Mouse (Mus musculus): ENCODE data around the gene Tspan10. TPM values are rescaled to one million over a fixed set of nuclear protein-coding genes. Genes with fewer than 3 reads are reported as not detected.

Gene Tspan10
- total RNA-seq, 2 experiments from 2014 or later = 0.20 TPM; not detected in 1

DNA sequence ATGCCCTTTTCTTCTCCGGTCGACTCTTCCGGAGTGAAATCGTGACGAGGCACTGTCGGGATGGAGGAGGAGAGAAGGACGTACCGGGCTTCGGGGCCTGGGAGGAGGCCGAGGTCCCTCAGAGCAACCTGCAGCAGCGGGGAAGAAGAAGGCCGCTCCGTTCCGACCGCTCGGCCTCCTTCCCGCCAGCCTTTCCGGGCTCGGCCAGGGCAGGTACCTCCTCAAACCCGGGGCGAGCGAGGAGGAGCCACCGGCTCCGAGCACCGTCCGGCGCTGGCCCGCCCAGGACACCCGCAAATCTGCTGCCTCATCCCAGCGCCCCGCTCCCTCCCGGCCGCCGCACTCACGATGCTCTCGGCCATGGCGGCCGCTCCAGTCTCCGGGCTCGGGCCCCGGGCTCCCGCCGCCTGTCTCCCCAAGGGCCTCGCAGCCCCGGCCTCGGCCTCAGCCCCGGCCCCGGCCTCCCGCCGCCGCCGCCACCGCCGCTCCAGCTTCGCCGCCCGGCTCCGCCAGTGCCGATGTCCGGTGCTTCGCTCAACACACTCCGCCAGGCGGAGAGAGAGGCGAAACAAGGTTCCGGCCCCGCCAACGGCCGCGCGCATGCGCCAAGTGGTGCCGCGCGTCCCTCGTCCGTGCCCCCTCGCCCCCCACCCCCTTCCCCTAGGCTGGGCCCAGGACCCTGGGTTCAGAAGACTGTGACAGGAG is 5.1 kb upstream of the Tspan10 start, which contains the start of gene Nploc4:
Gene Nploc4, minus strand, starts transcription at position 557 of the 705 bp plus-strand sequence.
- peak; percentile 82 to 87 for DNase-seq (ENCODE audit: low spot score in 2 of 2)
- peak; percentile 51 for TF ChIP-seq CTCF (conservative IDR thresholded peaks at IDR 0.05)

DNA sequence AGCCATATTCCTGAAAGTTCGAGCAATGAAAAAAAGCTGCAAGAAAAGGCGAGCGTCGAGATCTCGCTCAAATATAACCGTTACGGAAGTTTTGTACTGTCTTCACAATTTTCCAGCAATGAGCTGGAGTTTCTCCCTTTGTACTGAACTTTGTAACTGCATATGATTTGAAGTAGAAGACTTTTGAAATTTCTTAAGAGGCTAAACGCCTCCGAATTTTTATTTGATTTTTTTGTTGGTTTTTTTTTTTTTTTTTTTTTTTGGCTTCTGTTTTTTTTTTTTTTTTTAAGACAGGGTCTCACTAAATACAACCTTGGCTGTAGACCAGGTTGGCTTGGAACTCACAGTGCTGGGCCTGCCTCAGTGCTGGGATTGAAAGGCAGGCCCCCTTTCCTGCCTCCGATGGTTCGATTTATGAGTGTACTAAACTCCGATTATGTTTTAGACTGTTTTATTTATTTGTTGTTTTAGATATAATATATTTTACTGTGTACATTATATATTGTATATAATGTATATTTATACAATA is 4.5 kb upstream of the Tspan10 start:
- no peak for TF ChIP-seq CTCF (conservative IDR thresholded peaks at IDR 0.05)
- Histone ChIP-seq H3K27ac (peak overlapping the region; percentile 96), H3K4me3 (peak overlapping the region; percentile 97)
- no peak for DNase-seq (ENCODE audit: low spot score in 2 of 2)

More for the DNA sequence above, 5.1 kb upstream of the Tspan10 start, which contains the start of gene Nploc4:
- H3K4me3 ChIP-seq = peak within 1 kb of the TSS; percentile 97
- peak within 1 kb of the TSS; percentile 96 for H3K27ac ChIP-seq

DNA sequence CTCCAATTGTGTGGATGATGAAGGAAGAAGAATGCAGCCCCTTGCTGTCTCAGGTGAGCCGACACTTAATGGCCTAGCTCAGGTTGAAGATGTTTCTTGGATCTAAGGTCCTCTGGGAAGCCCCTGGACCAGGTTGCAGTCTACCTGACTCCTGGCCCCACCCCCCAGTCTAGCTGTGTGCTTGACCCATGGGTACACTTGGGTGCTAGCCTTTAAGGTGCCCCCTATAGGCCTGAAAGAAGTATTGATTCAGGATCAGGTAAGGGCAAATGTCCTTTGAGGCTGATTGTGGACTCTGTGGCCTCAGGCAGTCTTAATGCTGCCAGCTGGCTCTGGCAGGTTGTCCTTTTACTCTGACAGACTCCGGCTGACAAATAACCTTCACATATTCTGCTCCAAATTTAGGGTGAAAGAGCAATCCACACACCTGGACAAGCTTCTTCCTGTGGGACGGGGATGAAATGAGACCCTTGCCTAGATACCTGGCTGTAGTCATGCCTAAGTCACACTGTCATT is 379 bp downstream of the Tspan10 start:
- peak; percentile 33 for TF ChIP-seq CTCF (conservative IDR thresholded peaks at IDR 0.05)

DNA sequence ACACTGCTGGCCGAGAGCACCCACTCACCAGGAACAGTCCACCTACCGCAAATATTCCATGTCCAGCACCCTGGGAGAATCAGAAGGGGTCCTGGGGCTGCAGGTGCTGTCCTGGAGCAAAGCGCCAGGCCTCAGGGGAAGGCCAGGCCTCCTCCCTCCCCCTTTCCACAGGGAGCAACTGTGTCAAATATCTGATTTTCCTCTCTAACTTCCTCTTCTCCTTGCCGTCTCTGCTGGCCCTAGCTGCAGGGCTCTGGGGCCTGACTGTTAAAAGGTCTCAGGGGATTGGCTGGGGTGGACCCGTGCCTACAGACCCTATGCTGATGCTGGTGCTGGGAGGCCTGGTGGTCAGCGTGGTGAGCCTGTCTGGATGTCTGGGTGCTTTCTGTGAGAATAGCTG is 1.7 kb downstream of the Tspan10 start:
- H3K4me3 ChIP-seq = no peak overlapping the region
- DNase-seq (ENCODE audit: low spot score in 2 of 2) = no peak
- H3K27ac ChIP-seq = no peak overlapping the region
- TF ChIP-seq CTCF (conservative IDR thresholded peaks at IDR 0.05) = no peak

More for the DNA sequence above, 379 bp downstream of the Tspan10 start:
- H3K4me3 ChIP-seq = no peak overlapping the region
- no peak overlapping the region for H3K27ac ChIP-seq
- no peak for DNase-seq (ENCODE audit: low spot score in 2 of 2)

DNA sequence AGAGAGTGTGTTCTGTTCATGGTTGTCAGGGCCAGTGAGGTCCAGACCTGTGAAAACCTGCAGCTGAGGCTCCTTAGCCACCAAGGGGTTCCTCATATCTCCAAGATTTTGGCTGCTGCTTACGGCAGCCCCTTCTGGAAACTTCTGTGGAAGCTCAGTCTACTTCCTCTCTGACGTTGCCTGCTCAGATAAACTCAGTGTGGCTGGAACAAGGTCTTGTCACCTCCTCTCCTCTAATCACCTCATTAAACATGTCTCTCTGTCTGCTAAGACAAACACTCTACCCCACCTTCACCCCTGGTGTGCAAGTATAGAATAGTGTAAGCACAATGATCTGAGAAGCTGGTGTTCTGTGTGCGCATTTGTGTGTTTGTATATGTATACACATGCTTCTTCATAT is 3.0 kb downstream of the Tspan10 start:
- DNase-seq (ENCODE audit: low spot score in 2 of 2) = no peak
- H3K27ac ChIP-seq = no peak overlapping the region
- no peak for TF ChIP-seq CTCF (conservative IDR thresholded peaks at IDR 0.05)
- no peak overlapping the region for H3K4me3 ChIP-seq

DNA sequence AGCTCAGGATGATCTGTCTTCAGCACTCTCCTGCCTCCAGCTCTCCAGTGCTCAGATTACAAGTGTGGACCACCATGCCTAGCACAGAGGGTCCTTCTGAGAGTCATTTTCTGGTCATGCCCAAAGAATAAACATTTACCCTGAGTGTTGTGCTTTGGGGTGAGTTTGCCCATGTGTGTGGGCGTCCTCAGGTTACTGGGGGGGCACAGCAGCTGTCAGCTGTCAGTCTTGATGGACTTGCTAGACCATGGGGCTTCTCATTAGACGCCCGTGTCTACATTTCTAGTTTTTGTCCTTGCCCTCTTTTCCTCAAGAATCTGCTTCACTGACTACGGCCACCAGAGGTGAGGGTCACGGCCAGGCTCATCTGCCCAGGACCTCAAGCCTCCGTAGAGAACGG is 4.7 kb downstream of the Tspan10 start:
- no peak for DNase-seq (ENCODE audit: low spot score in 2 of 2)
- no peak for TF ChIP-seq CTCF (conservative IDR thresholded peaks at IDR 0.05)
- Histone ChIP-seq H3K4me3 (no peak overlapping the region), H3K27ac (no peak overlapping the region)

DNA sequence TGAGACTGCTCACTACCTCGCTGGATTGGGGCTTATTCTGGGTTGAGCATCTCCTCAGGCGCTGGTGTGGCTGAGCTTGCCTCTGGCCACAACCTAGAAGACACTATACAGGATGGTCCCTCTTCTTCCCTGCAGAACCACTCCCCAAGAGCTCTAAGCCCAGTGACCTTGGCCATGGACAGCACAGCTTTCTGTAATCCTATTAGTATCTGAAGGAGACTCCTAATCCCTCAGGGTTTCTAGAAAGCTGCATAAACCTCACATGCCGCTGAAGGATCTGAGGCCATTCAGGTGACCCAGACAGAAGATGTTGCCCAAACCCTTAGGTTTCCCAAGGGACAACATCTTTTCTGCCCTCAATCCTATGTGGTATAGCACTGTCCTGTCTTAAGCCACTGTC is 9.8 kb downstream of the Tspan10 start:
- H3K27ac ChIP-seq = peak overlapping the region; percentile 49; the same call in 1 of the 2 replicates
- no peak overlapping the region for H3K4me3 ChIP-seq
- DNase-seq (ENCODE audit: low spot score in 2 of 2) = no peak
- no peak for TF ChIP-seq CTCF (conservative IDR thresholded peaks at IDR 0.05)

DNA sequence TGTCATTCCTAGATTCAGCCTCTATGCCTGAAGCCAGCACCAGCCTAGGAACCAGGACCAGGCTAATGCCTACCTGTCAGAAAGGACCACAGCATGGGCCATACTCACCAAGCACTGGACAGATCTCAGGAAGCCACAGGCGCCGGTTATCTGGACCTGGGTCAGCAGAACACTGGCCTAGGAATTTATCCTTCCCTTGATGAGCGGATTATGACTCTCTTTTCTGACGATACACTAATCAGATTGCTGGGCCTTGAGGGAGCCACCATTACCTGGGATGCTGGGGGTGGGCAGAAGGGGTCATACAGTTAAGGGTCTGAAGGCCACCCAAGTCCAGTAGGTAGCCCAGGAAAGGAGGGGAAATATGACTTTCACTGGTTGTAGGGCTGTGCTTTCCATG is 10.9 kb downstream of the Tspan10 start, which contains the start of gene Pde6g:
Gene Pde6g, minus strand, starts transcription at position 195 of the 400 bp plus-strand sequence.
- Histone ChIP-seq H3K27ac (peak within 1 kb of the TSS; percentile 49), H3K4me3 (no peak within 1 kb of the TSS)
- DNase-seq (ENCODE audit: low spot score in 2 of 2) = no peak
- TF ChIP-seq CTCF (conservative IDR thresholded peaks at IDR 0.05) = no peak

DNA sequence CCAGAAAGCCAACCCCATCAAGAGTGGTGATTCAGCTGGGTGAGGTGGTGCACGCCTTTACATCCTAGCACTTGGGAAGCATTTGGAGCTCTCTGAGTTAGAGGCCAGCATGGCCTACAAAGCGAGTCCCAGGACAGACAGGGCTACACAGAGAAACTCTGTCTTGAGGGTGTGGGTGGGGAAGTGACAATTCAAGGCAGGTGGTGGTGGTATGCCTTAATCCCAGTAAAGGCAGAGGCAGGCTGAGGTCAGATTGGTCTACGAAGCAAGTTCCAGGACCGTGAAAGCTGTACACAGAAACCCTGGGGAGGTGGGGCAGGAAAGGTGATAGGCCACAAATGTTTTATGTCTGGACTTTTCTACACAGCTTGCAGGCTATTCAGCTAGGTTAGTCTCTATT is 12.5 kb downstream of the Tspan10 start:
- DNase-seq (ENCODE audit: low spot score in 2 of 2) = no peak
- Histone ChIP-seq H3K27ac (no peak overlapping the region), H3K4me3 (no peak overlapping the region)
- no peak for TF ChIP-seq CTCF (conservative IDR thresholded peaks at IDR 0.05)

DNA sequence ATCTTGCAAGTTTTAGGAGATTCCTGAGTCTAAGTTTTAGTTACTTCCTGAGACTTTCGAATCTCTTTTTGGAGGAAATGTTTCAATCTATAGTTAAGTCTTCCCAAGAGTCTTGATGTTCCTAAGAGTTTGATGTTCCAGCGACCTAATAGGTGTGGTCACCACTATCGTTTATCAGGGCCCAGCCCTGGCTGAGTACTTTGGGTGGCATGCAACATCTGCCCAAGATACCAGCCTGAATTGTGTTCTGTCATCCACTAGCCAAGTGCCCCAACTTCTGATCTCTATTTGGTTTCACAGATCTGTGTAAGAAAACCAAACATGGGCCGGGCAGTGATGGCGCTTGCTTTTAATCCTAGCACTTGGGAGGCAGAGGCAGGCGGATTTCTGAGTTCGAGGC is 13.0 kb downstream of the Tspan10 start:
- no peak overlapping the region for H3K27ac ChIP-seq
- TF ChIP-seq CTCF (conservative IDR thresholded peaks at IDR 0.05) = no peak
- no peak overlapping the region for H3K4me3 ChIP-seq
- no peak for DNase-seq (ENCODE audit: low spot score in 2 of 2)

DNA sequence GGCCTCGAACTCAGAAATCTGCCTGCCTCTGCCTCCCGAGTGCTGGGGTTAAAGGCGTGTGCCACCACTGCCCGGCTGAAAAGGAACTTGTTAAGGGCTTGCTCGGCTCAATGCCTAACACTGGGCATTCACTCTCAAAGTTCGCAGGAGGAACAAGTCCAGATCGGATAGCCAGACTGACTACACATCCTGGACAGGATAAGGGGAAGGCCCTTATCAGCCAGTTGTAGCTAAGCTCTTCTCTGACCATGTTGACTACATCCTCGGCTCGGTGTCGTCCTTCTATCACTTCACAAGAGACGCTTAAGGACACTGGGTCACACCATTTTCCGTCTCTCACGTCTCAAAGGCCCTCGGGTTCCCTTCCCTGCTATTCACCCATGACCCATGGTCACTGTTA is 14.9 kb downstream of the Tspan10 start:
- no peak for DNase-seq (ENCODE audit: low spot score in 2 of 2)
- no peak for TF ChIP-seq CTCF (conservative IDR thresholded peaks at IDR 0.05)
- H3K4me3 ChIP-seq = peak overlapping the region; percentile 77
- peak overlapping the region; percentile 95 for H3K27ac ChIP-seq

DNA sequence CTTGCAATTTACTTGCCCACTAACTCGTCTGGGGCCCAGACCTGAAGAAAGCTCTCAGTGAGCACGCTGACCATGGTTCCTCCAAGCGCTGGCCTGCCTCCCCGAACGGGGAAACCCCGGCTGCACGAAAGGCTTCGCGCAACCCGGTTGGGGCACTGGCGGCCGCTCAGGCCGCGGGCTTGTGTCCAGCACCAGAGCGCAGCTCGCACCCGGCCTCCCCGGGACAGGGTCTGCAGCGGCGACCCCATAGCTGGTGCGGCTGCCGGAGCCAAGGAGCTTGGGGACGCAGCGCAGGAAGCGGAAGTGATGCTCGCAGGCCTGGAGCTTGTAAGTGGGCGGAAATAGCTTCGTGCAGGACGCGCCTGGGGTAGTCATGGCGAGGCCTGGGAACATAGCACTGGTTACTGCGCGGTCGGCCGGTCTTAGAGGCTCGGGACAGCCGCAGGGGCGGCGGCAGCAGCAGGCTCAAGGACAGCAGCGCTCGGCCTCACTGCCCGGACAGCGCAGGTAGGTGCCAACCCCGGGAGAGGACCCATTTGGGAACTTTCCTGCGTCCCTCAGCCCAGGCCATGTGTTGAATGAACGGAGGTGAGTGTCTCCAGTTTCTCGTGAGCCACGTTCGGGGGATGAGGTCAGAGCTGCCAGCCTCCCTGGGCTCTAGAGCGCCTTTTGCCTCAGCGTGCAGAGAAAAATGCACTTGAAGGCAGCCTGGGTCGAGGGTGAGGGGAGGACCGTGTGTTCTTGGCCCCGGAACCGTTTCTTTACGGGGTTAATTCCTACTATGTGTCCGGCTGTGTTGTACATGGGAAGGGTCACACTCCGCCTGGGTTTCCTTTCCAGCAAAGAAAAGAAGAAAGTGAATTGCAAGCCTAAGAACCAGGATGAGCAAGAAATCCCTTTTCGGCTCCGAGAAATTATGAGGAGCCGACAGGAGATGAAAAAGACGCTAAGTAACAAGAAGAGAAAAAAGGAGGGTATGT is 15.6 kb downstream of the Tspan10 start, which contains the start of the genes Oxld1 and Ccdc137:
Gene Oxld1, minus strand, starts transcription at position 297 of the 980 bp plus-strand sequence.
Gene Ccdc137, plus strand, starts transcription at position 344 of the 980 bp plus-strand sequence.
- H3K27ac ChIP-seq = peak within 1 kb of the TSS; percentile 95
- TF ChIP-seq CTCF (conservative IDR thresholded peaks at IDR 0.05) = no peak
- peak; percentile 63 to 74 for DNase-seq (ENCODE audit: low spot score in 2 of 2)
- peak within 1 kb of the TSS; percentile 77 for H3K4me3 ChIP-seq
